Mouse (Mus musculus) regulatory T cell (primary cell): ENCODE data around the gene Gucy2d.

Source experiments
- in situ Hi-C: fragments of 300-600 bp; cut with MboI, MseI; formaldehyde crosslinking; loops from one replicate; pipeline ENCODE4 v1.15.1; 2025; ENCODE audit warnings: high pct_unique_total_duplicates

The Gucy2d gene

GRCm38 (mm10) chr7:98439956-98440466, at the start of gene Gucy2d:
Gene Gucy2d (plus strand): TSS chr7:98440416.
- in situ Hi-C loops = loop anchor here (5.0 kb wide), 1 partner anchor 88 kb away; no protein-coding TSS in a partner anchor

DNA sequence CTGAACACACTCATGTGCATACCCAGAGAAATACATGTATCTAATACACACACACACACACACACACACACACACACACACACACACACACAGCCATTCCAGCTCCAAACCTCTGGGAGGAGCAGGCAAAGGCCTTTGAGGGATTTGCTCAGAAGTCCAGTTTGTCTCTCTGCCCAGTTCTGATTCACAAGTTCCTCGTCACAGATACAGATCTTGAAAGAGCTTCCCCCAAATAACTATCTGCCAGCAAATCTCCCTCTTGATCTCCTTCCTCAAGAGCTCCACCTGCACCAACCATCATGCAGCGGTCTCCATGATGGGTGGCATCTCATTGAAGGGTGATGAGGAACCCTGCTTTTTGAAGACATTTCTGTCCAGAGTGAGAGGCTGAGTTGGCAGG, 49.7 kb upstream of the Gucy2d start:
- in situ Hi-C loops = no loop called here

- in situ Hi-C loops = no loop called here
These were observed 48.8 kb upstream of the Gucy2d start for GRCm38 (mm10) chr7:98391351-98391936.

GRCm38 (mm10) chr7:98392466-98393201, 47.6 kb upstream of the Gucy2d start:
- in situ Hi-C loops = no loop called here

DNA sequence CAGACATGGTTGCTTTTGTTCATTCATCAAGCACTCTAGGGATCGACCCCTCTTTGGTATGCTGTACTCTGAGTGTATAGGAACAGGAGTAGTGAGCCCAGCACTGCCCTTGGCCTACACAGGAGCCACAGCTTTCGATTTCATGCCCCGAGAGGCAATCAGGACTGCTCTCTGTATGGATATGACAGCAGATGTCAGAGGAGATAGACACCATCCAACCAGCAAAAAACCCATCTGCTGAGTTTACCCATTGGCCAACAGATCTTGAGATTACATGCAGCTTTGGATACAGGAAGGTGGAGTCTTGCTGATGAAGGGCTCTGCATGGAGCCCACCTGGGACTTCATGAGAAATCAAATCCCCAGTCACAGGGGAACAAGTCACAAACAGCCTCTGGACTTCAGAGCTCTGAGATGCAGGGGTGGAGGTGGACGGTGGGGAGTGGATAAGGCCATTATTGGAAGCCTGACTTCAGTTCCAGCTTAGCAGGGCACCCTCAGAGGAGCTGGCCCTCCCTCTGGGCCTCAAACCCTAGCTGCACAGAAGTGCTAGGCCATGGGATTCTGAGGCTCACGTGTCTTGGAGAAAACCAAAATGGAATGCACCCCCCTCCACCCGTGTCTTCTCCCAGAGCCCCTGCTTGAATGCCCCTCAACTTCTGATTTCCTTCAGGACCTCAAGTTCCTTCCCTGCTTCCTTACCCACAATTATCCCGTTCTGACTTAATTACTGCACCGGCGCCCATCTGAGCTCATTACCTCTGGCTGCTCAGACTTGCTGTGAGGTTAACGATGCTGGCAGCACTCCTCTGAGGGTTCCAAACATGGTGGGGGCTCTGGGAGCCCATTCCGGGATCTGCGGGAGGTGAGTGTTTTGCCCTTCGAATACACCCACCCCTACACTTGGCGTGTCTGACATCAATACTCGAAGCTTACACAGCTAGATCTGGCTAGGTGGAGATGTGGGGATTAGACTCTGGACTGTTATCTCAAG, 37.3 kb upstream of the Gucy2d start:
- in situ Hi-C loops = loop anchor here (5.0 kb wide), 1 partner anchor 756 kb away; no protein-coding TSS in a partner anchor

DNA sequence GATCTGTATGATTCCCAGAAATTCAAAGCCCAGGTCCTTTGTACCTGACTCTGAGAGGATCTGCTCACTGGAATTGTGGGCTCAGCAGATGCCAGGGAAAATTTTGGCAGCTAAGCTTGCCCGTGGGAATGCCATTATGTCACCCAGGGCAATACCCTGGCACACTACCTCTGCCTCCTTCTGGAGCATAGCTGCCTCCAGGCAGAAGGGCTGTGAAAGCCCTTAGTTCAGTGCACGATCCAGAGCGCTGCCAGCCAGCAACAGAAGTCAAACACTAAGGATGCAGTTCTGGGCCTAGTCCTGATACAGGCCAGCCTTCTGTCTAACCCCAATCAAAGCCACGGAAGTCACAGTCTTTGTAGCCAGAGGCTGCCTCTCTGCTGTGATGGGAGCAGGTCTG, 36.2 kb upstream of the Gucy2d start:
- in situ Hi-C loops = loop anchor here (5.0 kb wide), 1 partner anchor 757 kb away; no protein-coding TSS in a partner anchor

- in situ Hi-C loops = no loop called here
These were observed 32.6 kb upstream of the Gucy2d start for GRCm38 (mm10) chr7:98407615-98408014.

GRCm38 (mm10) chr7:98413115-98413514, 27.1 kb upstream of the Gucy2d start:
- in situ Hi-C loops = no loop called here

GRCm38 (mm10) chr7:98415550-98415949, 24.7 kb upstream of the Gucy2d start:
- in situ Hi-C loops = no loop called here

- in situ Hi-C loops = no loop called here
These were observed 24.2 kb upstream of the Gucy2d start for GRCm38 (mm10) chr7:98416020-98416419.

GRCm38 (mm10) chr7:98418031-98418805, 22.0 kb upstream of the Gucy2d start:
- in situ Hi-C loops = no loop called here

- in situ Hi-C loops = no loop called here
These were observed 20.9 kb upstream of the Gucy2d start for GRCm38 (mm10) chr7:98419366-98419765.

DNA sequence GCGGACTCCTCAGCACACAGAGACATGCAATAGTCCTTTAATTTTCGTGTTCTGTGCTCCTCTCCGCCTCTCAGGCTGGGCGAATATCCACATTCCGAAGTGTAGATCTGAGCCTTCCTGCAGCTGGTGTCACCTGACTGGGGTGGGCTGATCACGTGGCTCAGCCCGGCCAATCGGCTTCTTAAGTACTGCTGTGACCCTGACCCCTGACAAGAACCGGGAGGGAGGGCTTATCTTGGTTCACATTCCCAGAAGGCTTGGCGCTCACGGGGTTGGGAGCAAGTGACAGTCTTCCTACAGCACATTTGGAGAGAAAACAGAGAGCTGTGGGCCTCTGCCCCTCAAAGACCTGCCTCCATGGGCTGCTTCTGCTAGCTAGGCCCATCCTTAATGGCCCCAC, 16.7 kb upstream of the Gucy2d start:
- in situ Hi-C loops = no loop called here

GRCm38 (mm10) chr7:98424396-98424795, 15.8 kb upstream of the Gucy2d start:
- in situ Hi-C loops = no loop called here

- in situ Hi-C loops = no loop called here
These were observed 14.7 kb upstream of the Gucy2d start for GRCm38 (mm10) chr7:98425551-98425950.

GRCm38 (mm10) chr7:98426641-98427040, 13.6 kb upstream of the Gucy2d start:
- in situ Hi-C loops = no loop called here

DNA sequence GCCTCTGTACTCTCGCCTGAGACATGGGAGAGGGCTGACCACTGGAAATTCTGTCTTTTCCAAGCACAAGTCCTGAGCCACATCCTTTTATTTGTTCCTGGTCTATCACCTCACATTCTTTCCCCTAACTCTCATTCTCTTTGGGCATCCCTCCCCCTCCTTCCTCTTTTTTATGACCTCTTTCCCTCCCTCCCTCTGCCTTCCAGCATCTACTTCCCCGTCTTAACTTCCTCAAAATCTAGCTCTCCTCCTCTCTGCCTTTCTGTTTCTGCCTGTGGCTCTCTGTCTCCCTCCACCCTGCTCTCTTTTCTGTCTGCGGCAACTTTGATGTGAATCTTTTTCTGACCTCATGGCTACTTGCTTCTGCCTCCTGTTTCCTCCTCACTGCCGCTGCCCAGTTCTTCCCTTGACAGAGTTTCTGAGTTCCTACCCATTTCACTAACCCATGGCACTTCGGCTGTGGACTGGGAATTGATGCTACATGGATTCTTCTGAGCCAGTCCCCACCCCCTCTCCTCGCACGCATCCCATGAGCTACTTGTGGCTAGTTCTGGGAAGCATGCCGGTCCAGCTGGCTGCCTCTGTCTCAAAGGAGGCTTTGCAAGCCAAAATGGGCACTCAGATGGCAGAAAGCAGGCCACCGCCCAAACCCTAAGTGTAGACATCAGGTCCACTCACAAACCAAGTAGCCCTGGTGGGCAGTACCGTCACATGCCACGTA, 12.9 kb upstream of the Gucy2d start:
- in situ Hi-C loops = no loop called here

- in situ Hi-C loops = no loop called here
These were observed 10.6 kb upstream of the Gucy2d start for GRCm38 (mm10) chr7:98429579-98429978.

DNA sequence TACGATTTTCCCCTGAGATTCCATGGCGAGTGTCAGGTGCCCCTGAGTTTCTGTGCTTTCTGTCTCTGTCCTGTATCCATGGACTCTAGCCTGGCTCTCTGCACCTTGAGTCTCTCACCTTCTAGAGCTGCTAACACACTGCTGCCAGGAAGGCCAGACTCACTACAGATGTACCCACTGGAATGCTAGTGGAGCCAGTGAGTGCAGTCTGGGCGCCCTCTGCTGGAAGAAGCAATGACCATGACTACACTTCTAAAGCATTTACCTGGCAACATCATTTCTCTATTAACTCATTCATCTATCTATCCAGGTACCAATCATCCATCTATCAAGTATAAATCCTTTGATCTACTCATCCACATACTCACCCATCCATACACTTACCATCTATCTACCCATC, 9.4 kb upstream of the Gucy2d start:
- in situ Hi-C loops = no loop called here

GRCm38 (mm10) chr7:98437629-98438028, 2.6 kb upstream of the Gucy2d start:
- in situ Hi-C loops = loop anchor here (5.0 kb wide), 1 partner anchor 85 kb away; no protein-coding TSS in a partner anchor
